Mouse (Mus musculus) adrenal gland, postnatal 10 days (tissue): ENCODE data around the gene Gm27021. TPM values are rescaled to one million over a fixed set of nuclear protein-coding genes. Genes with fewer than 3 reads are reported as not detected.

Experiments
- DNase-seq: peaks from one replicate; pipeline ENCODE4 v3.0.0; 2021; ENCODE audit warnings: mixed read lengths
- total RNA-seq, 2 experiments: library from RNA; stranded (reverse); gene quantifications; 2 replicates each; pipeline ENCODE4 v1.2.3; 2021

The Gm27021 gene
- total RNA-seq, 2 experiments from 2014 or later, result not detected

DNA sequence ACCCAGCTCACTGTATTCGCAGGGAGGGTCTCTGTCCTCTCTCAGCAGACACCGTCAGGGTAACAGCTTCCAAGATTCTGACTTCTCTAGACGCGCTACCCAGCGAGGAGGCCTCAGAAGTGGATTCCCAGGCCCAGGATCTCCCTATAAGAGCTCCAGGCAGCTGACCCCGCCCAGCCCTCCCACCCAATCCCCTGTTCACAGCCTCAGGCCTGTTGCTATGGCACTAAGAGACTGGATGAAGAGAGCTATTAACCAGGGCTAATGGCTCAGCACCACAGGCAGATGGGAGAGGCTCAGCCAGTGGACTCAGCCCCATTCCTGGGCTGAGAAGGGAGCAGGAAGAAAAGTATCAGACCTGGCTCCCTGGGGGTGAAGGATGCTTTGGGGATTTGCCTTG lies 65.2 kb downstream of the Gm27021 start:
- DNase-seq, result no peak

DNA sequence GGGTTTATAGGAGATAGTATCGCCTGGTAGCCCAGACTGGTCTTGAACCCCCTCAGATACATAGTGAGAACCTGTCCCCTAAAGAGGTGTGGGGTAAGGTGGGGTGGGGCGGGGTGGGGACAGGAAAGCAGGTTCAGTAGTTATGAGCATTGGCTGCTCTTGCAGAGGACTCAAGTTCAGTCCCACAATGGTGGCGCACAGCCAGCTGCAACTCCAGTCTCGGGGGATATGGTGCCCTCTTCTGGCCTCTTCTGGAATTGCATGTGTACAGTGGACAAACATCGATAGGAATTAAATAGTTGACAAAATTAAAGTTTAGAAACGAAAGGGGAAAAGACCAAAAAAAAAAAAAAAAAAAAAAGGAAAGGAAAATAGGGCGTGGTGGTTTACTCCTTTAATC lies 68.4 kb downstream of the Gm27021 start:
- DNase-seq, result peak; percentile 88

DNA sequence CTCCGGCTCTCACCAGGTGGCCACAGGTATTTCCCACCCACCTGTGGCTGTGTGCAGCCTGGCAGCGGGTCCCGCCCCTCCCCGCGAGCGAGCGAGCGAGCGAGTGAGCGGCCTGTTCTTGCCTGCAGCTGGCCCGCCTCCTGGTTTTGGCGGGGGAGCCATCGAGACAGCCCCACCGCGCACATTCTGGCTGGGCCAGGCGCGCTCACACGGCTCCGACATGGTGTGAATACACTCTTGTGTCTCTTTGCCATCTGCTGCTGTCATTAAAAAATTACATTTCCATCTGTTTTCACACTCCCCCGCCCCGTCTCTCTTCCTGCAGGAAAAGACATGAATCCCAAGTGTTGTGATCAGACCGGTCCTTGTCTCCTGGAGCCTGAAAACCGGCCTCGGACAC lies 69.3 kb downstream of the Gm27021 start:
- no peak for DNase-seq

DNA sequence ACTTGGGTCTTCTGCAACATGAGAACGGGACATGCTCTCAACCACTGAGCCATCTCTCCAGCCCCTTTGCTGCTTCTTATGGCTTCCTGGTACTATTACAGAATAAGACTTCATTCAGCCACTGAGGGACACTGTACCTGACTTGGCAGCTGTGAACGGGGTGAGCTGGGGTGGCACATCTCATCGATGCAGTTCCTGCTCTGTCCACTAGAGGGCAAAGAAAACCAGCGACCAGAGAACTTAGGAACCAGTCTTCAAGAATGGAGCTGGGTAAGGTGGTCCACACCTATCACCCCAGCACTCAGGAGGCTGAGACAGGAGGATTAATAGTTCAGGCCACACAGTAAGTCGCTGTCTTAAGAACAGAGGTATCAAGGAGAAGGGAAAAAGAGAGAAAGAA lies 71.9 kb downstream of the Gm27021 start:
- peak; percentile 75 for DNase-seq

DNA sequence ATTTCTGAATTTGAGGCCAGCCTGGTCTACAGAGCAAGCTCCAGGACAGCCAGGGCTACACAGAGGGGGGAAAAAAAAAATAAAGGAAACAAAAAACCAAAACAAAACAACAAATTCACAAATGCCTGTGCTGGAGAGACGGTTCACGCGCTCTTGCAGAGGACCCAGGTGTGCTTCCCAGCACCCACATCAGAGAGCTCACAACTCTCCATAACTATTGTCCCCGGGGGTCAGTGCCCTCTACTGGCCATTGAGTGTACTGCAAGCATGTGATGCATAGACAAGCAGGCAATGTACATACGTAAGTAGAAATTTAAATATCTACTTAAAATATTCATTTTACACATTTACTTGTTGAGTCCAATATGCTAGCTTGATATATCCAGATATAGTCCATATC lies 73.3 kb downstream of the Gm27021 start:
- no peak for DNase-seq

DNA sequence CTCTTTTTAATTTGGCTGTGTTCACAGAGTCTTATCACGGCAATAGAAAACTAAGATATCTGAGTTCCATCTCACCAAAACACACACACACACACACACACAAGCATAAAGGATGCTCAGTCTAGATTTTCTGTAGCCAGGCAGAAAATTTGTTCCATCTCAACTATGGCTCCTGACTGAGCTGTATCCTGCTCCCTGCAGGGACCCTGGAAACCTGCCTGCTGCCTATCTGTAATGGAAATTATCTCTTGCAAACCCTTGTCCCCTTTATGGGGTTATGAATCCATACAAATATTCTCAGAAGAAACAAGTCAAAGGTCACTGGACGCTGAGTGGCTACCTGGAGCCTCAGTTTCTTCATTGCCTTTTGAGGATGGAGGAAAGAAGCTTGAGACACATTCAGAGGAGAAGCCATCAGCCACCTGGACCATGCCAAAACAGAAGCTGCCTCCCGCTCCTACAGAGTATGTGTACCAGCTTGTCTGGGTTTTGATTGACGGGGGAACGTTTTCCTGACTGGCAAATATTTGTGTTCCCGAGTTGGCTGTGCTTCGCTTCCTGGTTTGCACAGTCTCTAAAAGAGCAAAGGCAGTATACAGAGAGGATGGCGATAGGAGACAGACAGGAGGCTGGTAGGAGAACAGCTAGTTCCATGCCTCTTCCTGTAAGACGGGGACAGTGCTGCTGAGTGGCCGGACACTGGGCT lies 76.1 kb downstream of the Gm27021 start:
- no peak for DNase-seq

DNA sequence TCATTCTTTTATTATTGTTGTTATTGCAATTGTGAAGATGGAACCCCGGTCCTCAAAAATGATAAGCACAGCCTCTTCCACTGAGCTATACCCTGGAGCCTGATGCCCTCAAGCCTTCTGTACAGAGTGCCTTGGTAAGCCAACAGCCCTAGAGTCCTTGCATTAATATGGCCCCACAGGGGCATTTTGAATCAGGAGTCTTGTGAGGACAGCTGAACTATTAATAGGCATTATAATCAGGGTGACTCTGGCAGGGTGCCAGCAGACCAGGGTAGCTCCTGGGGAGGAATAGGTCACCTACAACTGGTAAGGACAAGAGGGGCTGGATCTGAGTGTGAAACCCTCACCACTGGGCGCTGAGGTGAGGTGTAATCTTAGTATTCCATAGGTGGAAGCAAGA lies 78.0 kb downstream of the Gm27021 start:
- DNase-seq, result peak; percentile 61

DNA sequence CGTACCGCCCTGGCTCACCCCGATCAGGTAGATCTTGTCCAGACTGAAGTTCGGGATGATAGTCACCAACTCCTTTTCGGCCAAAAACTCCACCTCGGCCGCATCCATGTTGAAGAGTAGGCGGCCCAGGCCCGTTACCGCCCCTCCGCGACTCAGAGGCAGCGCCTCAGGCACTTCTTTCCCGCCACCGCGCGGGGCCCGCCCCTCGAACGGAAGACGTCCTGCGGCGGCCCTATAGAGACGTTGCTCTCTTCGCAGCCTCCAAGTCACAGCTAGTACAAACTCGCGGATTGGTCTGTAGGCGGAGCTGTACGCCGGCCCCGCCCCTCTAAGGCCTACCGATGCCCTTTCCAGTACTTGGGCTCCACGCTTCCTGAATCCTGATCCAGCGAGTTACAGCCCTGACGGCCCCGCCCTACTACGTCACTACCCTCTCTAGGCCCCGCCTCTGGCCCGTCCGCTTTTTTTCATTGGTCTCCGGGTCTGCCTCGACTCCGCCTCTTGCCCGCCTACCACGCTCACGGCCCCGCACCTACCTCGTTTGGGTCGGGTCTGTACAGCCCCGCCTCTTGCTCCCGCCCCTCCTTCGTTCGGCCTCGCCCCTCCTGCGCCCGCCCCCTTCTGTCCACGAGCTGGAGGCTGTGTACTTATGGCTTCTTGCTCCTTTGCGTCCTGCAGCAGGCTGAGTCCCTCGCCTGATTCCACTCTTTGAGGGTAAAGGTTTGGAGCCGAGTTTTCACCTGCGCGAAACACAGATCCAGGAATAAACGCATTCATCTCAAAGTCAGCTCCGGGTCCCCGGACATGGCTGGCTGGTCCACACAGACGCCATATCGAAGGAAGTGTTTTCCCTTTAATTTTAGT lies 78.7 kb downstream of the Gm27021 start, which contains the start of gene Gins2:
Gene Gins2, minus strand, starts transcription at position 397 of the 864 bp plus-strand sequence.
- peak; percentile 99 for DNase-seq

DNA sequence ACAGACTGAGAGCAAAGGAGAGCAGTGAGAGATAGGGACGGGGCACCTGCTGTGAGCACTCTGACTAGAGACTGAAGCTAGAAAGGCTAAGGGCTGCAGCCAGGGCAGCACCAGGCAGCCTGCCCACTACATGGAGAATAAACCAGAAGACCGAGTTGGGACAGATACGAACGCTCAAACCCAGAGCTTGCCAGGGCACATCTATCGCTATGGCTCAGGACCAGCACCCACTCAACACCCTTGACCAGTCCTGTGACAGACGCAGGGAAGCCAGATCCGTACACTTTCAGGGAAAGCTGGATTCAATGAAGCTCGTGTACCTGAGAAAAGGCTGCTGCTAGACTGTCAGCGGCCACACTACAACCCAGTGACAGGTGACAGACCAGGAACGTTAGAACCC lies 82.4 kb downstream of the Gm27021 start:
- no peak for DNase-seq

DNA sequence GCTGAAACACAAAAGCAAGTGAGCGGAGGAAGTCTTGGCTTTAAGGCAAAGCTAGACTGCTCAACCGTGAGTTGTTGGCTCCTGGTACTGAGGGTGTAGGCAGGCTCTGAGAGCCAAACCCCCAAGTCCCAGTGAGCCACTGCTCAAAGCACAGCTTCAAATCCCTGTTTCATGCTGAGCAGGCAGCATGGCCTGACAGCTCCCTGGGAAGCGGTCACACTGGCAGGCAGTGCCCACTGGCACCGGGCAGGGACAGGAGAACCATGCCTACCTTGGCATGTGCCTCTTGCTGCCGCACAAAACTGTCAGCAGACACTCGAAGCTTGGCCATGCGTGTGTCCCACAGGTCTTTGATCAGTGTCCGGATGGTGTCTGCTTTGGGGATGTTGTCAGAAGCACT lies 86.1 kb downstream of the Gm27021 start:
- DNase-seq, result peak; percentile 61

DNA sequence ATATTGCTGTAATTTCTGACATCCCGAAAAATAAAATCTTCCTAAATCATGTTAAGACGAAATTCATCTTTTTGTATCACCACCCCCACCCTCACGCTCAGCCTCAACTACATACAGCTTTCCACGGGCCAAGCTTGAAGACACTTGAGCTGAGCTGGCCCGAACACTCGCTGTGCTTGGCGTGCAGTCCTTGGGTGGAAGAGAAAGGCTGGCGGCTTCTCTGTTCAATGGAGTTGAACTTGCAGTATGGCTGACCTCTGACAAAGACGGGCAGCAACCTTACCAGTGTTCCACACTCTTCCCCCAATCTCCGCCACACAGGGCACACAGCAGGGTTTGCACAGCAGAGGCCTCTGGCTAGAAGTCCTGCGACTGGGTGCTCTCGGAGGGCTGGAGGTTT lies 86.5 kb downstream of the Gm27021 start:
- DNase-seq, result no peak

DNA sequence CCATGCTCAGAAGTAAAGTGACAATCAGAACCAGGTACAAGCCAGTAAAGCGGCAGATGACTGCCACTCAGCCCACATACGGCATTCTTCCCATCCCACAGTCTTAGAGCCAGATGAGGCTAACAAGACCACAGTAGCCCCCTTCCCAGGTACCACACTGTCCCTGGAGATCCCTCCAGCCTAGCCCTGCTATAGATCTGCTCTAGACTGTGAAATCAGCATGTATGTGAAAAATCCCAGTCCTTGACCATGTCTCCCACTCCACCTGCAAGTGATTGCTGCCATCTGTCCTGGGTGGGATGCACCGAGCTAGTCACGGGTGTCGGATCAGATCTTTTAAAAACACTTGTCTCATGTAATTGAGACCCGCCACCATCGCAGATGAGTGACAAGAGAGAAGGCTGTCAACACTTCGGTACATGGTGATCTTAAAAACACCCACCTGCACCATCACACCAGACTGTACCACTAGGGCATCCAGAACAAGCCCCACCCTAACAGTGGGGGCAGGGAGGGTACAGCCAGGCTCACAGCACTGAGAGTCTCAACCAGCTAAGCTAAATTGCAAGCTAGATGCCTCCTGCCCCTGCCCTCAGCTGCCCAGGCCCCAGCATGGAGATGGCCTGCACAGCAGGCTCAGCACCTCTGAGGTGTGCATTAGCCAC lies 87.4 kb downstream of the Gm27021 start:
- DNase-seq, result no peak

DNA sequence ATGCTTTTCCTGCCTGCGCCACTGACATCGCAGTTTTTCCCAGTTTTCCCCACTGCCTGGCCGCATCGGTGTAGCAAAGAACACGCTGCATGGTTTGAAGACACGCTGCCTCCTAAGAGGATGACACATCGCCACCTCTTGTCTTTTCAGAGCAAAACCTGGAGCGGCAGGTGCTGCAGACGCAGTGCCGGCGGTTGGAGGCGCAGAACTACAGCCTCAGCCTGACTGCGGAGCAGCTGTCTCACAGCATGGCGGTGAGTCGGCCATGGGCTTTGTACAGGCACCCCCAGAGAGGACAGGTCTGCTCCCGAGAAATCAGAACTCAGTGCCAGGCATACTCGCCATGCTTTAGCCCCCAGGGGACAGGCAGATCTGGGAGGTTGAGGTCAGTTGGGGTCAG lies 90.1 kb downstream of the Gm27021 start:
- no peak for DNase-seq

DNA sequence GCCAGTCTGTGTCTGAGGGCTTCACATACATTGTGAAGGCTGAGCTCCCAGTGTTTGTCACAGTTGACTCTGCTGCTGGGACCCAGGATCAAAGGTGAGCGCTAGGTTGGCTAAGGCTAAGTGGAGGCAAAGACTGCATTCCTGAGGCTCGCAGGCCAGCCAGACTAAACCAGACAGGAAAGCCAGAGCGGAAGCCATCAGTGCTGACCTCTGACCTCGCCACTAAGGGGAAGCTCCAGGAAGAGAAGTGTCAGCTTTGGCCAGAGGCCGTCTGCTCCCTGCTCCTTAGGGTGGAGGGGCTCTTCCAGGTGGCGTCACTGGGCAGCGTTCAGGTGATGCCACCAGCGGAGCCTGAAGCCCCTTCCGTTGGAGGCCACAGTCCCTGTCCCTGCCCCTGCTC lies 92.1 kb downstream of the Gm27021 start:
- DNase-seq, result no peak

DNA sequence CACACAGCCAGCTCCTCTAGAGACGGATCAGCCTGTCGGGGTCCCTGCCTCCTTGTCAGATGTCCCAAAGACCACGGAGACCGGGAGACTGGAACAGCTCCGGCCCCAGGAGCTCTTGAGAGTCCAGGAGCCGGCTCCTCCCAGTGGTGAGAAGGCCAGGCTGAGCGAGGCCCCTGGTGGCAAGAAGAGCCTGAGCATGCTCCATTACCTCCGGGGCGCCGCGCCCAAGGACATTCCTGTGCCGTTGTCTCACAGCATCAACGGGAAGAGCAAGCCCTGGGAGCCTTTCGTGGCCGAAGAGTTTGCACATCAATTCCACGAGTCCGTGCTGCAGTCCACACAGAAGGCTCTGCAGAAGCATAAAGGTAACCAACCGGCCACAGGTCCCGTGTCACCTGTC lies 92.9 kb downstream of the Gm27021 start:
- peak; percentile 73 for DNase-seq

DNA sequence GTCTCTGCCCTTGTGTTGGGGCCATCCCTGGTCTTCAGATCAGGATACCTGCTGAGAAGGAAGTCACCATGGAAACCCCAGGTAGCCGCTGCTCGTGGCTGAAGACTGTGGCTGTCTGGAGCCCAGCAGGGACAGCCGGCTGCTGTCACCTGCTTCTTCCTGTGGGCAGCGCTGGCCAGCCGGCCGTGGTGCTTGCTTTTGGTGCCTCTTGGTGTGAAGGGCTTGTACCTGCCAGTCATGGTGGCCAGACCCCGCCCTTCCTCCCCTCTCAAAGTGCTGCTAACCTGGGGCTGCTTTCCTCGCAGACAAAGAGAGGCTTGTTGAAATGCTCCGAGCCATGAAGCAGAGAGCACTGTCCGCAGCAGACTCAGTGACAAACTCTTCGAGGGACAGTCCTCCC lies 94.0 kb downstream of the Gm27021 start:
- DNase-seq, result no peak

DNA sequence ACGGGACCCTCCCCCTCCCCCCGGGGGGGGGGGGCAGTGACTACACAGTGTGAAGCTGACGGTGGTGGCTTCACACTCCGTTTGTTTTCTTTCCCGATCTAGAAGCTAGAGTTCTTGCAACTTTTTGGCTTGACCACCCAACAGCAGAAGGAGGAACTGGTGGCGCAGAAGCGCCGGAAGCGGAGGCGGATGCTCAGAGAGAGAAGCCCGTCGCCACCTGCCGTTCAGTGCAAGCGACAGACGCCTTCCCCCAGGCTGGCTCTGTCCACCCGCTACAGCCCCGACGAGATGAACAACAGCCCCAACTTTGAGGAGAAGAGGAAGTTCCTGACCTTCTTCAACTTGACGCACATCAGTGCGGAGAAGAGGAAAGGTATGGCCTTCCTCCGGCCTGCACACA lies 95.3 kb downstream of the Gm27021 start:
- no peak for DNase-seq

DNA sequence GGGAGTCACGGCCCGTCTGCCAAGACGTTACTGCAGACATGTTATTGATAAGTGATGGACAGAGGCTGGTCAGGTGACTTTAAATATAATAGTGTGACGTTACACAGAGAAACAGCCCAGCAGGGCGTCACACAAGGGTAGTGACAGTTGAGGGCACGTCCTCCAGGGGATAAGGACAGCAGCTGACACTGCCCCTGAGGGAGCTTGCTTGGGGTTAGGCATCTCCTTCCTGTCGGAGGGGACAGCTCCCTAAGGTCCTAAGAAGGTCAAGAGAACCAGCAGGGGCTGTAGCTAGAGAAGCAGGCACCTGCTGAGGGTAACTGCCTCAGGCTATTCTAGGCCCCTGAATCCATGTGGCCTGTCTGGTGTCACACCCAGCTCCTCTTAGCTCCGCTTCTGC lies 96.3 kb downstream of the Gm27021 start:
- no peak for DNase-seq

DNA sequence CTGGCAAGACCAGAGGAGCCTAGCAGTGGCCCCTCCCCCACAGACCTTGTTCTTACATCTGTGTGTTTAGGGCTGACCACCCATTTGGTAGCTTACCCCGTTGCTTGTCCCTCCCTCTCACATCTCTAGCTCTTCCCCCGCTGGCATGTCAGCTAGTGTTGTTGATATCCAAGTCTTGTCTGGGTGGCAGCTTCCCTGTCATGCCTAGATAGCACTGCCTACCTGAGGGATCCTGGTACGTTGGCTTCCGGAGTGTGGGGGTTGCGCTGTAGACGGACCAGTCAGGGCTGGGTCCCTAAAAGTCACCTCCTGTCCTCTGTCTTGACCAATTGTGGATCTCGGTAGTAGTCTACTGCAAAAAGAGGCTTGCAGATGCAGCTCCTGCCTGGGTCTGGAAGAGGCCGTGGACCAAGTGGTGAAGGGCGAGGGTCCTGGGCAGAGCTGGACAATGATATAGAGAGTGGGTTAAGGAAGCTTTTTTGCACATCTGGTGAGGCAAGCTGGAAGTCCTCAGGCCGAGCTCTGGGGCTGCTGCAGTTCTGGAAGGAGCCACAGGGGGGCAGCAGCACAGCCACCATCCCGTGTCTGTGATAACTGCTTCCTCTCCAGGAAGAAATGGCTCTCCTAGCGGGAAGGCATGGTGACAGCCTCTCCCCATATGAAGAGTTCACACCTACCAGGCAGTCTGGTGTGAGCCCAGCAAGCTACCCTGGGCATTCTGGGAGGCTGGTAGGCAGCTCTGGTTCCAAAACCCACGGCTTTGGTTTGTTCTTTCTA lies 97.8 kb downstream of the Gm27021 start:
- DNase-seq, result peak; percentile 89

DNA sequence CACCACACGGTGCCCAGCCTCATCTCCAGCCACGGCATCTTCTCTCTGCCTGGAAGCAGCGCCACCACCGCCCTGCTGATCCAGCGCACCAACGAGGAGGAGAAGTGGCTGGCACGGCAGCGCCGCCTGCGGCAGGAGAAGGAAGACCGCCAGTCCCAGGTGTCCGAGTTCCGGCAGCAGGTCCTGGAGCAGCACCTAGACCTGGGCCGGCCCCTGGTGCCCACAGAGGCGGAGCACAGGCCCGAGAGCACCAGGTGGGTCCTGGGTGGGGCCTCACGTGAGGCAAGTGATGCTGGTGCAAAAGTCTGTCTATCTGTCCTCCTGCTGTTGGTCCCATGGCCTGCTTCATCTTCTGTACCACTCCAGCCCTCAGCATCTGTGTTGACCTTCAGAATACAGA lies 98.8 kb downstream of the Gm27021 start:
- no peak for DNase-seq

DNA sequence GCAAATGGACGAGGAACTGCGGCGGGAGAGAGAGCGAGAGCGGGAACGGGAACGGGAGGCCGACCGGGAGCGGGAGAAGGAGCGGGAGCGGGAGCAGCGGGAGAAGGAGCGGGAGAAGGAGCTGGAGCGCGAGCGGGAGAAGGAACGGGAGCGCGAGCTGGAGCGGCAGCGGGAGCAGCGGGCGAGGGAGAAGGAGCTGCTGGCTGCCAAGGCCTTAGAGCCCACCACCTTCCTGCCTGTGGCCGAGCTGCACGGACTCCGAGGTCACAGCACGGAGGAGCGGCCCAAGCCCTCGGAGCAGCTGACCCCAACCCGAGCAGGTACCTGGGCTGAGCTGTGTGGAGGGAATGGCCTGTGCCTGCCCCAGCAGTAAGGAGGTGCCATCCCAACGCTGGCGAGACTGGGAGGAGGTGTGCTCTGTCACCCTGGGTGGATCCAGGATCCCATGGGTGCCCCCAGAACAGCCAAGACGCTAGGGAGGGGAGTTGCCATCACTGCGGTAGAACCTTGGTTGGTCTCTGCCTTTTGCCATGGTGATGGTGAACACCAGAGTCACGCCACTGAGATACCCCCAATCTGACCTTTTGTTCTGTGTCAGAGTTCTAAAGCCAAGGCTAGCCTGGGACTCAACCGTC lies 99.6 kb downstream of the Gm27021 start:
- DNase-seq, result no peak

DNA sequence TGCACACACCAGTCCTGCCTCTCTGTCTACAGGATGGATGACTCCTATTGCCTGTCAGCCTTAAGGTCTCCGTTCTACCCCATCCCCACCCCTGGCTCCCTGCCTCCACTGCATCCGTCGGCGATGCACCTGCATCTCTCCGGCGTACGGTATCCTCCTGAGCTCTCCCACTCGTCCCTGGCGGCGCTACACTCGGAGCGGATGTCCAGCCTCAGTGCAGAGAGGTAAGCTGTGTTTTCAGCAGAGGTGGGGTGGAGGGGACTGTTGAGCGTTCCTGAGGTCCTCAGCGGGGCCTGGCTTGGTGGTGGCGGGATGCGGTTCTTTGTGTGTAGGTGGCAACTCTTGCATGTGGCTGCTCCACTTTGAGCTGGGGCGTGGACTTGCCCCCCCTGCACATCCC lies 100.1 kb downstream of the Gm27021 start:
- no peak for DNase-seq
